Mouse (Mus musculus) hematopoietic stem cell, adult 5-6 weeks (primary cell): ENCODE measurements at regions not wholly inside any gene's neighbourhood (a gene's known extent, or its start where the extent isn't known, plus 50 kb on each side); places are given as distances from the start of the nearest gene placed in this dataset.

Experiments
- ATAC-seq, 2 experiments: fragments of 125-278 bp in 1 of 2; replicated peaks in 1 of 2; 2 replicates each; pipeline ENCODE4 v1.8.0; 2016 to 2017; ENCODE audit warnings: inconsistent platforms in 2 of 2, mild to moderate bottlenecking in 2 of 2, moderate number of reproducible peaks in 2 of 2, low read depth in 1 of 2, moderate TSS enrichment in 1 of 2; ENCODE audit not compliant: low FRiP score in 2 of 2, poor library complexity in 2 of 2, severe bottlenecking in 2 of 2, insufficient read depth in 1 of 2, low TSS enrichment in 1 of 2

GRCm38 (mm10) chr17:29775836-29776235 is 59.0 kb upstream of the Ccdc167 start:
- no peak for ATAC-seq

GRCm38 (mm10) chr17:29773339-29773738 is 56.5 kb upstream of the Ccdc167 start:
- ATAC-seq, result peak; percentile 61 to 73; a peak in 3 of 4 replicates

- ATAC-seq, result no peak
Measured at GRCm38 (mm10) chr17:29770914-29771313, 54.1 kb upstream of the Ccdc167 start.

- no peak for ATAC-seq
Measured at GRCm38 (mm10) chr17:29769631-29770030, 52.8 kb upstream of the Ccdc167 start.

GRCm38 (mm10) chr17:29769143-29769542 is 52.3 kb upstream of the Ccdc167 start:
- ATAC-seq, result peak; percentile 56 to 61; a peak in 3 of 4 replicates

GRCm38 (mm10) chr17:29768642-29769041 is 51.8 kb upstream of the Ccdc167 start:
- ATAC-seq, result no peak
